Mouse (Mus musculus) cerebellum, postnatal 25 days (tissue): ENCODE data around the gene Rps6ka2.
"Not testable (repeated sequence)": the region's sequence is repeated elsewhere in the genome, so short reads cannot be mapped to it uniquely, and the experiment has no call there.

ENCODE experiments used
- DNase-seq, 2 experiments: peaks; one replicate each; pipeline ENCODE4 v3.0.0; 2021; ENCODE audit warnings: mixed read lengths in 2 of 2

Gene Rps6ka2

DNA sequence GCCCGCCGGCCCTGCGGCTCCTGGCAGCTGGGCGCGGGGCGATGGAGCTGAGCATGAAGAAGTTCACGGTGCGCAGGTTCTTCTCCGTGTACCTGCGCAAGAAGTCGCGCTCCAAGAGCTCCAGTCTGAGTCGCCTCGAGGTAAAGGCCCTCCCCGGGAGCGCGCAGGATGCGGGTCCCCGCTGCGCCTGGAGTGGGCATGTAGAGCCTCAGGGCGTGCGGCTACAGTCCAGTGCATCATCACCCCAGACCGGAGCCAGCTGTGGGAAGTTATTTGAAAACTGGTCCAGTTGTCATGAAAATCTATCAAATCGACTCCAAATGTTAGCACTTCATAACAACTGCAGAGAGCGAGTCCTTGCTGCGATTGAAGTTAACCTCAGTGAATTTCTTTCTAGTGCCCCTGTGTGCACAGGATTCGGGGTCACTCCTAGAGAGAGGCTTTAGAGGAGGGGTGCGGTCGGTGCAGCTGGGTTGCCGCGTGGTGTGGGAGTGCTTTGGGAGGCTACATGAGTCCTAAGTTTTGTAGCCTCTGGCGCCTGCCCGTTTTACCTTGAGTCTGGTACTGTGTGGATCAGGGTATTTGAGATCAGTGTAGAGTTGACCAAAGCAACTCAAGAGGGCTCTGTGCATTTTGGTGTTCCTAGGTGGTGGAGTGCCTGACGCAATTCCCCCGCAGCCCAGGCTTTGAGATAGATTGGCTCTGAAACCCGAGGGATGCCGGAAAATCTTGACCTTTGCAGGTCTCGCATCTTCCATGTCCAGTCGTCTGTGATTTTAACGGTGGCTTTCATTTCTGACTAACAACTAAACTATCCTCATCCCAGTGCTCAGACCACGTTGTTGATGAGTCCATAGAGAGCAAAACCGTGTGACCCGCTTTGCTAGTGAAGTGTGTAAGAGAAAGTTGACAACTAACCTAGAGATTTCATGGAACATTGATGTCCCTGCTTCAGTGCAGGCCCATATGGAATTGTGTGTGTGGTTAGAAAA, 685 bp downstream of the Rps6ka2 start:
- DNase-seq: peak; percentile 27 to 29

GRCm38 (mm10) chr17:7173331-7174028, 3.6 kb downstream of the Rps6ka2 start:
- DNase-seq: no peak

- no peak for DNase-seq
Measured at GRCm38 (mm10) chr17:7175293-7175692, 5.4 kb downstream of the Rps6ka2 start.

DNA sequence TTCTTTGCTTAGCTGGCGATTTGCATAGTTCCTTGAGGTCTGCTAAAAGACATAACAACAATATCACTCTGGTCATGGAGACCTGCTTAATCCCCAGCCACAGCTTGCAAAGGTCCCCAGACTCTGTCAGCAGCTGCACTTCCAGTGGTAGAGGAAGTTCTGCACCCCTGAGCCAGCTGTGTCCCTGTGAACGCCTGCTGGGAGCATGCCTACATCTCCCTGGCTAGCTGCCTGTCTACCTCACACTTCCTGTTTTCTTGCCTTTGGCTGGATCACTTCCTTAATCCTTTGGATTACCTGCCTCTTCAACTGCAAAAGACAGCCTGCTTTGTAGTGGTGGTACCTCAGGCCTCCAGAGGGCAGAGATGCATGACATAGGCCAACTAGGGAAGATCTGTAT, 6.5 kb downstream of the Rps6ka2 start:
- no peak for DNase-seq

DNA sequence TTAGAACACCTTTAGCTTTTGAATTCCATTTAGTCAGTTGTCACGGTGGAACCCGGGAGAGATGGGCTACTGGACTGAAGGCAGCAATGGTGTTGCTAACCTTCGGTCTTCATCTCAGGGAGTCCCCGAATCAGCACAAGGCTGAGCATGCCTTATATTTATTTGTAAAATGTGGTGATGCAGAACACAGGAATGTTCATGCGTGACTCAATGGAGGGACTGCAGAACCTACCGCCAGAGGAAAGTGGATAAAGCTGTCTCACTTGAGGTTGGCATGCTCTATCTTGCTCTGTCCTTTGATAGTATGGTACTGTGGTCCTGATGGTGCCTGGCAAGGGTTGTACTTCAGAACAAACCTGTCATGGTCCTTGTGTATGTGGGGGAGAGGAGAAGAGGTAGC, 8.3 kb downstream of the Rps6ka2 start:
- DNase-seq: no peak

GRCm38 (mm10) chr17:7182187-7182586, 12.3 kb downstream of the Rps6ka2 start:
- no peak for DNase-seq

DNA sequence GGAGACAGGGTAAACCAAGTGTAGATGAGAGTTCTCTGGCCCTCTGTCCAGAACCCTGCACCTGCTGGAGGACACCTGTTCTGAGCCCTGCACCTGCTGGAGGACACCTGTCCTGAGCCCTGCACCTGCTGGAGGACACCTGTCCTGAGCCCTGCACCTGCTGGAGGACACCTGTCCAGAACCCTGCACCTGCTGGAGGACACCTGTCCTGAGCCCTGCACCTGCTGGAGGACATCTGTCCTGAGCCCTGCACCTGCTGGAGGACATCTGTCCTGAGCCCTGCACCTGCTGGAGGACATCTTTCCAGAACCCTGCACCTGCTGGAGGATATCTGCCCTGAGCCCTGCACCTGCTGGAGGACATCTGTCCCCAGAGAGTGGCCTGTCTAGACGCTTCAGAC, 17.1 kb downstream of the Rps6ka2 start:
- DNase-seq: not testable (repeated sequence)

DNA sequence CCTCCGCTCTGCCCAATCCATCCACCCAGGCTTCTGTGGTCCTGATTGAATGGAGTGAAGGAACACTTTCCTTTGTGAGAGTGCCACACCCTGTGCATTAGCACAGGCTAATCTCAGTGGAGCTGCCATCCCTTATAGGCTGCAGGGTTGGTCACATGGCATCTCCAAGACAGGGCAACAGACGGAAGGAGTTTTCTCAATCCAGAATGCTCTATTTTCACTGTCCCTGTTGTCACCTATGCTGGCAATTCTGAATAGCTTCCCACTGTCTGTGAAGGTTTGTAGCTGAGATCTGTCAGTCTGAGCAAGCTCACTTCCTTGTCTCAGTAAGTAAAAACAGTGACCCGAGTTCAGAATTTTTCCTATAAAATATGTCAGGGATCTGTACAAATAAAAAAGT, 19.5 kb downstream of the Rps6ka2 start:
- DNase-seq: no peak

DNA sequence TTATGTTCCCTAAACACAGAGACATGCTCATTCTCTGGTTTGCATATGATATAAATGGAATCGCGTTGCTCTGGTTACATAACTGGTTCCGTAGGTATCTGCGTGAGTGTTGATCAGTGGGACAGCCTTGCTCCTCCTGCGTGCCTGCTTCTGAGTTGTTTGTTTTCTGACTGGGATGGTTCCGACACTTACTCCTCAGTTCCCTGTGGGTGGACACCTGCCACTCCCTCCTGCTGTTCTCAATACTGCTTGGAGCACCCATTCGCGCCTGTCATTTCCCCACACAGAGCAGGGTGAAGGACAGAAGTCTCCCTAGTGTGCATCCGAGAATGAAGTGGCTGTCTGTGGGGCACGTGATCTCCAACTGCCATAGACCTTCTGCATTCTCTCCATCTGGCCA, 20.1 kb downstream of the Rps6ka2 start:
- DNase-seq: peak; percentile 32 to 42

GRCm38 (mm10) chr17:7194140-7194840, 24.4 kb downstream of the Rps6ka2 start:
- no peak for DNase-seq

DNA sequence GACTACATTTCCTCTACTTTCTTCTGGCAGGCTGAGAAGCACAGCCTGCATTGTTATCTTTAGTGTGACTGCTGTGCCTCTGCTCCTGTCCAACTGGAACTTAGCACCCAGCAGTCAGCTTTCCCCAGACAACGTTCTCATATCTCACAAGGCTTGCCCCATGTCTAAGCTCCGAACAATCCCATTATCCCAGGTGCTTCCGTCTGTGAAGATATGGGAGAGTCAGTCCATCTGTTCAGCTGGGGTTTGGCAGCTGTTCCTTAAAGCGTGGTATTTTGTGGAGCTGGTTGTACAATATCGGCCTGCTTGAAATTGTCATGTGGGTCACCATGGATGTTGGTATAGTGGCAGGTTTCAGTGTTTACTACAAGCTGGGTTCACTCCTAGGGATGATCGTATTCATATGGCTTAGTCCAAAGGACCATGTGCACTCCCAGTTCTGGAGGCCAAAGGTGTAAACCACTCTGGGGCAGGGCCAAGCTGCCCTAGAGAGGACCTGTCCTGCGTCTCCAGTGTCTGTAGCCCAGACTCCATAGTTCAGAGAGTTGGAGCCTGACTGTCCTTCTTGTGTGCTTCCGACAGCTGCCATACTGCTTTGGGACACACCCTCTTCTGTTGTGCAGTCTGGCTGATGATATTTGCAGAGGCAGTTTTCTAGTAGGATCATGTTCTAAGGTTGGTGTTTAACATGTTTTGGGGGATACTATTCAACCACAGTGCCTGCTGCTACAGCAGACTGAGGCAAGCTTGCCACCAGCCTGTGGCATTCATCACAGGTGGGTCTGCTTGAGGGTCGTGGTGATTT, 27.4 kb downstream of the Rps6ka2 start:
- no peak for DNase-seq

GRCm38 (mm10) chr17:7204771-7205406, 35.0 kb downstream of the Rps6ka2 start:
- no peak for DNase-seq

GRCm38 (mm10) chr17:7206434-7207145, 36.7 kb downstream of the Rps6ka2 start:
- DNase-seq: no peak

GRCm38 (mm10) chr17:7210648-7211047, 40.7 kb downstream of the Rps6ka2 start:
- no peak for DNase-seq

DNA sequence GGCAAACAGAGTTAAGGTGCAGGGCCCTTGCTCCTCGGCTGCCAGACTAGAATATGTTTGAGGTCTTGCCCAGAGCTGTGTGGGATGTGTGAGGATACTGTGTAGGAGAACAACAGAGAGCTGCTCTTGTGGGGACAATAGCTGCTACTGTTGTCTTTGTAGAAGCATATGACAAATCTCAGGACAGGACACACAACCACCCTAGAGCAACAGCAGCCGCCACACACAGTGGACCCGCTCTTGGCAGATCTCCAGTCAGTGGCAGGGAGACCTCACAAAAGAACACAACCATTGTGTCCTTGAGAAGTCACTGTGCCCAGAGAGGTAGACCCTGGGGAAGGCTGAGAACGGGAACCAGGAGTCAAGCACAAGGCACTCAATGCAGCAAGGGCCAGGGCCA, 42.0 kb downstream of the Rps6ka2 start:
- no peak for DNase-seq

DNA sequence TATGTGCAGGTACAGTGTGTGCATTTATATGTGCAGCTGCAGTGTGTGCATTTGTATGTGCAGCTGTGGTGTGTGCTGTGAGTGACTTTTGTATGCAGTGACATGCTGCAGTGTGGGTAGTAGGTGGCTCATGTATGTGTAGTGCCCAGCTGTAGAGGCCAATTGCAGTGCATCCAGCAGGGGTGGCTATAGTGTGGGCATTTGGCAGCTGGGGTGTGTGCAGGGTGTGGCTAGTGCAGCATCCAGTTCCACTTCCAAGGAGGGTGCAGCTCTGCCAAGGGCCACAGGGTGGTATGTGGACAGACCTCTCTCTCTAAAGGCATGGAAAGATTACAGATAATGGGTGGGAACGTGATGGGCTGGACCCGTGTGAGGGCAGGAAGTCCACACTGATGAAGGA, 43.3 kb downstream of the Rps6ka2 start:
- DNase-seq: no peak

- peak in 1 of 2 experiments; percentile 36 for DNase-seq
Measured at GRCm38 (mm10) chr17:7214061-7214460, 44.1 kb downstream of the Rps6ka2 start.

GRCm38 (mm10) chr17:7217791-7218329, 47.9 kb downstream of the Rps6ka2 start:
- peak in 1 of 2 experiments; percentile 28 for DNase-seq

GRCm38 (mm10) chr17:7218396-7218795, 48.5 kb downstream of the Rps6ka2 start:
- DNase-seq: no peak

DNA sequence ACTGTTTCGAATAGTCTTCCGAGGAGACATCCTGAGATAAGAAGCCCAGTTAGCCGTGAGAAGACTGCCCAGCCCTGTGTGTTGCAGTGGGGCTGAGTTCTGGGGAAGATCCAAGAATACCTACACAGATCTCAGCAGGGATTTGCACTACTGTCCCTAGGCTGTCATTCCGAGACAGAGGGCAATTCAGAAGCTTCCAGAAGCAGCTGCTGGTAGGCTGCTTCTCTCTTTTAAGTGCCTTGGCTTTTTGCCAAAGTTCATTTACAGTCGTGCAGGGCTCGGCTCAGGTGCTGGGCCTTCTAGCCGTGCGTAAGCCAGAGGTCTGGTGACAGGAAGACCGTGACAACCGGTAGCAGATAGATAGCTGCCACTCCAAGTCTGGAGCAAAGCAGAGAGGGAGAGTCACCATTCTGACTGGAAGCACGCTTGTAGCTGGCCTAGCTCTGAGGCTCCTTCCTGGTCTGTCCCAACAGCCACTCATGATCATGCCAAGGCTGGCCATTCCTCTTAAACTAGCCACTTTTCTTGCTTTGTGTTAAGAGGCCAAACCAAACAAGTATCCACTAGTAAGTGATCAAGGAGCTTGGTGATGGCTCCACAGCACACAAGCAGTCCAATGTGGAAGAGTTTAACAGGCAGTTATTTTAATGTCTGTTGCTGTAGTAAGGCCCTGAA, 49.3 kb downstream of the Rps6ka2 start:
- no peak for DNase-seq
